Comparison of ENCODE assay signal across 1 mouse cellular context in genomic region chr3:59145194-59145593, GRCm38 (mm10).
A peak's percentile ranks its signal among the peaks of the same experiment; 100 is the strongest.
TF ChIP-seq lines count a peak whose summit lies in the region.

No protein-coding gene starts in this region.

TF ChIP-seq in MEL, 35 proteins besides CTCF, POLR2A, EP300 and RAD21:
- TF ChIP-seq NRF1 (IDR thresholded peaks at IDR 0.05; ENCODE audit: insufficient read depth, low read depth, low read length, poor library complexity, severe bottlenecking), result no peak
- TF ChIP-seq HCFC1 (IDR thresholded peaks at IDR 0.05; ENCODE audit: low read depth, low read length), result no peak
- no peak for TF ChIP-seq MYB (IDR thresholded peaks at IDR 0.05; ENCODE audit: low read depth, low read length)
- TF ChIP-seq GATA1 (IDR thresholded peaks at IDR 0.05; ENCODE audit: low read depth, low read length), result peak; percentile 36; the same call in 1 of the 2 replicates
